Mouse (Mus musculus) thymus, adult 2 months (tissue): ENCODE measurements around the gene Eif1.

Experiments used
- CTCF ChIP-seq: fragments of 200-500 bp; IDR thresholded peaks from 2 replicates; pipeline ENCODE4 v1.5.1; 2012; ENCODE audit warnings: mild to moderate bottlenecking, control low read depth, low read length, moderate library complexity, borderline replicate concordance; ENCODE audit not compliant: control insufficient read depth, poor library complexity, insufficient read depth; ENCODE audit errors: extremely low read depth
- POLR2A ChIP-seq: fragments of 200-500 bp; IDR thresholded peaks from 2 replicates; pipeline ENCODE4 v1.6.1; 2012; ENCODE audit warnings: mild to moderate bottlenecking, low read length, control low read depth, moderate library complexity; ENCODE audit not compliant: control insufficient read depth, poor library complexity, insufficient read depth; ENCODE audit errors: extremely low read depth

GRCm38 (mm10) chr11:100319492-100320171 lies at the start of gene Eif1:
- TF ChIP-seq CTCF (peak; percentile 49; the same call in 1 of the 2 replicates), POLR2A (no peak; the same call in 1 of the 2 replicates)
